Mouse (Mus musculus): Measurements from ENCODE around the gene Gm14819. TPM values are rescaled to one million over a fixed set of nuclear protein-coding genes. Genes with fewer than 3 reads are reported as not detected.

Gm14819 gene
- polyA plus RNA-seq (2014; fragmentation: Illumina TruSeq; extraction: RNeasy Lipid Tissue Mini Kit (QIAGEN cat#74804); ENCODE audit: low read depth, low replicate concordance) = not detected

GRCm38 (mm10) chrX:35403883-35404282 lies at the start of gene Gm14819:
TSS of gene Gm14819 (plus strand) at chrX:35404183.

Data from adrenal gland, adult 10 weeks (tissue).